Mouse (Mus musculus) erythroblast, embryonic 14.5 days (primary cell): ENCODE measurements around the gene Cblc.

Experiments used
- GATA1 ChIP-seq: IDR thresholded peaks from 2 replicates; pipeline ENCODE4 v1.6.1; 2012; ENCODE audit warnings: low read length, inconsistent platforms, mixed read lengths
- TAL1 ChIP-seq: IDR thresholded peaks from 3 replicates; pipeline ENCODE4 v1.6.1; 2012; ENCODE audit warnings: low read length, inconsistent platforms, mixed read lengths

GRCm38 (mm10) chr7:19843561-19843960, 47.0 kb upstream of the Cblc start:
- TF ChIP-seq GATA1 (no peak), TAL1 (no peak)
